17 mouse cellular contexts compared by ENCODE assay signal in genomic region chr19:29150038-29150437, GRCm38 (mm10). TPM values are rescaled to one million over a fixed set of nuclear protein-coding genes. Genes with fewer than 3 reads are reported as not detected.
A peak's percentile ranks its signal among the peaks of the same experiment; 100 is the strongest.
DNase-seq lines count a peak whose midpoint lies in the region; ATAC-seq and TF ChIP-seq lines count a peak whose summit lies in the region.
"Had no signal": no experiment of that assay in that cellular context is flagged by ENCODE, and none has a peak within 500 bp of the region (broad histone marks: within the 10 kb centered on the region; RNA-seq: fewer than 3 reads in every experiment).

No protein-coding gene starts in this region.

- H3K4me1 ChIP-seq in kidney, adult 2 months (ENCODE audit: control insufficient read depth, insufficient read depth, low read length) = 0 out of 2 replicates have a peak, but pooled peaks cover 3% of the 10 kb centered on the region
- H3K4me1 ChIP-seq in forebrain, embryonic 13.5 days = no peaks in the 10 kb centered on the region
- H3K4me1 ChIP-seq: midbrain, embryonic 13.5 days had no signal

- H3K36me3 ChIP-seq in kidney, adult 2 months (ENCODE audit: control insufficient read depth, insufficient read depth, low read length) = no peaks in the 10 kb centered on the region
- H3K36me3 ChIP-seq in forebrain, embryonic 13.5 days (ENCODE audit: poor library complexity, severe bottlenecking) = peaks cover 13% of the 10 kb centered on the region

- TF ChIP-seq CTCF in kidney, adult 2 months (conservative IDR thresholded peaks at IDR 0.05; ENCODE audit: insufficient read depth, insufficient read length, low read depth, low read length) = no peak

- no peaks in the 10 kb centered on the region for H3K27me3 ChIP-seq in kidney, adult 2 months (replicated peaks; ENCODE audit: control insufficient read depth, insufficient read depth, low read length)
- H3K27me3 ChIP-seq in forebrain, embryonic 13.5 days = no peaks in the 10 kb centered on the region
- H3K27me3 ChIP-seq: hindbrain, embryonic 13.5 days; midbrain, embryonic 13.5 days had no signal

- no peak for TF ChIP-seq POLR2A in kidney, adult 2 months (IDR thresholded peaks at IDR 0.05; ENCODE audit: low read depth, low read length)

- H3K9ac ChIP-seq in forebrain, embryonic 13.5 days = no peak overlapping the region
- H3K9ac ChIP-seq: hindbrain, embryonic 13.5 days; midbrain, embryonic 13.5 days had no signal

- H3K4me2 ChIP-seq in forebrain, embryonic 13.5 days = no peak overlapping the region
- H3K4me2 ChIP-seq: hindbrain, embryonic 13.5 days; midbrain, embryonic 13.5 days had no signal

- H3K27ac ChIP-seq in kidney, adult 2 months (ENCODE audit: insufficient read depth, low read depth, low read length) = no peak overlapping the region
- H3K27ac ChIP-seq in forebrain, embryonic 13.5 days = no peak overlapping the region
- H3K27ac ChIP-seq: gastrocnemius, adult 2 months; heart, adult 2 months; hindbrain, embryonic 13.5 days; macrophage; midbrain, embryonic 13.5 days had no signal

- no peaks in the 10 kb centered on the region for H3K9me3 ChIP-seq in forebrain, embryonic 13.5 days (replicated peaks)
- H3K9me3 ChIP-seq: hindbrain, embryonic 13.5 days; midbrain, embryonic 13.5 days had no signal

- 48% methylated on average over 6 of the region's 6 CpGs for WGBS in kidney, adult 2 months
- 79% methylated on average over 6 of the region's 6 CpGs for WGBS in forebrain, embryonic 13.5 days

- intact Hi-C loops in heart, postnatal 14 days (cut with DNase I) = no loop called here

- H3K4me3 ChIP-seq in kidney, adult 2 months (ENCODE audit: insufficient read depth, low read depth, low read length) = no peak overlapping the region
- no peak overlapping the region for H3K4me3 ChIP-seq in forebrain, embryonic 13.5 days
- H3K4me3 ChIP-seq: gastrocnemius, adult 2 months; heart, adult 2 months; hindbrain, embryonic 13.5 days; midbrain, embryonic 13.5 days had no signal

- ATAC-seq in forebrain, embryonic 13.5 days = no peak
- ATAC-seq: forebrain, embryonic 16.5 days; midbrain, embryonic 13.5 days had no signal

- DNase-seq in kidney, adult 2 months = peak; percentile 17
- DNase-seq in kidney, postnatal 36 days = no peak
- DNase-seq in 3T3-L1 (ENCODE audit: low read depth, low spot score) (peak; percentile 69), MN1 (ENCODE audit: low spot score) (peak; percentile 50)
- DNase-seq in fibroblast of lung, adult 2 months (ENCODE audit: low read depth) = peak; percentile 39
- DNase-seq in lung, adult 18-20 months = no peak
- no peak for DNase-seq in heart, postnatal 14 days
- DNase-seq: adrenal gland, adult 8-10 months; cerebellum, adult 2 months; gastrocnemius, adult 2 months; heart, adult 2 months; thymus, postnatal 25 days had no signal

RNA-seq across cellular contexts. Expression of gene Rcl1, which starts 48.9 kb away (rescaled TPM):
- 16.9 and 17.6 TPM in 2 replicates for polyA plus RNA-seq in kidney, adult 2 months (2012; rRNA removed)
- polyA plus RNA-seq in forebrain, embryonic 13.5 days (2015; fragmentation: Nextera tagmentation; extraction: Ambion mirVana) = 37.7 and 38.5 TPM in 2 replicates
- total RNA-seq in heart, postnatal 14 days (2021) = 1 to 10 TPM; 5.6 to 6.8 TPM

Comparison
In these comparisons a context has a peak if more than half of its experiments do, and no peak if none do; other contexts are left out.
1. DNase-seq: peak in kidney, adult 2 months (single experiment), 3T3-L1 (single experiment), MN1 (single experiment) and fibroblast of lung, adult 2 months (single experiment); none in kidney, postnatal 36 days (0 of 2), lung, adult 18-20 months (0 of 2) and heart, postnatal 14 days (0 of 2).